Comparison of ENCODE assay signal across 16 mouse cellular contexts in genomic region chr7:115903931-115904797, GRCm38 (mm10).
A peak's percentile ranks its signal among the peaks of the same experiment; 100 is the strongest.
DNase-seq lines count a peak whose midpoint lies in the region; ATAC-seq and TF ChIP-seq lines count a peak whose summit lies in the region.
"Had no signal": no experiment of that assay in that cellular context is flagged by ENCODE, and none has a peak within 500 bp of the region (broad histone marks: within the 10 kb centered on the region; RNA-seq: fewer than 3 reads in every experiment).

No protein-coding gene starts in this region.

- no peak overlapping the region for H3K9ac ChIP-seq in limb, embryonic 11.5 days (ENCODE audit: low read length)
- no peak overlapping the region for H3K9ac ChIP-seq in liver, postnatal 0 days (replicated peaks)
- H3K9ac ChIP-seq in neural tube, embryonic 14.5 days (replicated peaks; ENCODE audit: low read depth, low read length) = no peak overlapping the region
- H3K9ac ChIP-seq: neural tube, embryonic 12.5 days had no signal

- no peak overlapping the region for H3K4me2 ChIP-seq in limb, embryonic 11.5 days (ENCODE audit: low read depth, severe bottlenecking)
- no peak overlapping the region for H3K4me2 ChIP-seq in liver, postnatal 0 days (ENCODE audit: low read depth, low read length)
- 0 out of 2 replicates have a peak overlapping the region, but pooled peaks have one; percentile 14 for H3K4me2 ChIP-seq in neural tube, embryonic 14.5 days (ENCODE audit: low read depth, low read length)

- H3K27me3 ChIP-seq in limb, embryonic 11.5 days (ENCODE audit: control insufficient read depth, insufficient read depth, low read length) = no peaks in the 10 kb centered on the region
- H3K27me3 ChIP-seq in limb, embryonic 10.5 days (ENCODE audit: low read depth, poor library complexity, severe bottlenecking) = peaks cover 47% of the 10 kb centered on the region
- no peaks in the 10 kb centered on the region for H3K27me3 ChIP-seq in liver, postnatal 0 days (ENCODE audit: insufficient read depth, low read length)
- no peaks in the 10 kb centered on the region for H3K27me3 ChIP-seq in neural tube, embryonic 14.5 days (ENCODE audit: control insufficient read depth, insufficient read depth, low read length)
- H3K27me3 ChIP-seq: neural tube, embryonic 12.5 days had no signal

- no peaks in the 10 kb centered on the region for H3K9me3 ChIP-seq in limb, embryonic 11.5 days (ENCODE audit: control insufficient read depth, low read length)
- H3K9me3 ChIP-seq in limb, embryonic 10.5 days (replicated peaks) = no peaks in the 10 kb centered on the region
- H3K9me3 ChIP-seq in liver, postnatal 0 days (ENCODE audit: low read length) = no peaks in the 10 kb centered on the region
- H3K9me3 ChIP-seq in neural tube, embryonic 14.5 days (ENCODE audit: control insufficient read depth, low read length) = no peaks in the 10 kb centered on the region
- H3K9me3 ChIP-seq: neural tube, embryonic 12.5 days had no signal

- TF ChIP-seq EP300 in liver, postnatal 0 days (IDR thresholded peaks at IDR 0.05; ENCODE audit: low read depth) = no peak

- no peaks in the 10 kb centered on the region for H3K36me3 ChIP-seq in limb, embryonic 11.5 days (ENCODE audit: control insufficient read depth, insufficient read depth, low read length)
- H3K36me3 ChIP-seq in limb, embryonic 10.5 days = no peaks in the 10 kb centered on the region
- H3K36me3 ChIP-seq in liver, postnatal 0 days (replicated peaks; ENCODE audit: insufficient read depth, low read length) = no peaks in the 10 kb centered on the region
- H3K36me3 ChIP-seq in neural tube, embryonic 14.5 days (ENCODE audit: control insufficient read depth, insufficient read depth, low read length) = no peaks in the 10 kb centered on the region
- H3K36me3 ChIP-seq: neural tube, embryonic 12.5 days had no signal

- 46% methylated on average over 5 of the region's 5 CpGs for WGBS in limb, embryonic 11.5 days
- 56% methylated on average over 5 of the region's 5 CpGs for WGBS in limb, embryonic 10.5 days
- WGBS in liver, postnatal 0 days (ENCODE audit: insufficient replicate concordance) = 45% methylated on average over 5 of the region's 5 CpGs
- 44% methylated on average over 5 of the region's 5 CpGs for WGBS in neural tube, embryonic 14.5 days

- peaks cover 4% of the 10 kb centered on the region; the same call in 1 of the 2 replicates for H3K4me1 ChIP-seq in limb, embryonic 11.5 days (ENCODE audit: control insufficient read depth, insufficient read depth, low read length)
- peaks cover 27% of the 10 kb centered on the region for H3K4me1 ChIP-seq in limb, embryonic 10.5 days
- H3K4me1 ChIP-seq in liver, postnatal 0 days (ENCODE audit: insufficient read depth) = no peaks in the 10 kb centered on the region
- H3K4me1 ChIP-seq in neural tube, embryonic 14.5 days (ENCODE audit: control insufficient read depth, insufficient read depth, low read length) = peaks cover 8% of the 10 kb centered on the region

- H3K27ac ChIP-seq in limb, embryonic 11.5 days (replicated peaks; ENCODE audit: low read depth, low read length) = no peak overlapping the region
- H3K27ac ChIP-seq in limb, embryonic 10.5 days = no peak overlapping the region
- H3K27ac ChIP-seq in liver, postnatal 0 days (ENCODE audit: low read depth) = no peak overlapping the region
- no peak overlapping the region for H3K27ac ChIP-seq in neural tube, embryonic 14.5 days (ENCODE audit: low read depth, low read length)
- H3K27ac ChIP-seq: neural tube, embryonic 12.5 days had no signal

- TF ChIP-seq CTCF in liver, postnatal 0 days (IDR thresholded peaks at IDR 0.05; ENCODE audit: low read depth) = no peak

- DNase-seq in limb, embryonic 11.5 days (ENCODE audit: low spot score) = peak; percentile 29
- no peak for DNase-seq in limb, embryonic 10.5 days (ENCODE audit: low spot score)
- DNase-seq in forelimb bud, embryonic 11.5 days (ENCODE audit: low read depth, low spot score) = peak; percentile 49
- no peak for DNase-seq in liver, postnatal 0 days
- DNase-seq in layer of hippocampus, adult 11-12 months (ENCODE audit: low spot score) = no peak
- no peak for DNase-seq in kidney, postnatal 14 days
- DNase-seq in urinary bladder, postnatal 25 days (ENCODE audit: low spot score) = no peak
- DNase-seq: adrenal gland, postnatal 36 days; B cell, adult 2 months; heart, postnatal 10 days; kidney, adult 11 months; kidney, postnatal 4 days; lung, adult 2 months; thymus, adult 2 months had no signal

- H3K4me3 ChIP-seq in limb, embryonic 11.5 days (ENCODE audit: low read depth, low read length) = no peak overlapping the region
- H3K4me3 ChIP-seq in limb, embryonic 10.5 days = no peak overlapping the region
- H3K4me3 ChIP-seq in liver, postnatal 0 days (ENCODE audit: low read depth, low read length) = no peak overlapping the region
- H3K4me3 ChIP-seq in neural tube, embryonic 14.5 days (ENCODE audit: low read depth, low read length) = no peak overlapping the region
- H3K4me3 ChIP-seq: neural tube, embryonic 12.5 days had no signal

- 0 out of 2 replicates have a peak, but pooled peaks have one; percentile 13 for ATAC-seq in limb, embryonic 11.5 days (ENCODE audit: insufficient number of reproducible peaks, low FRiP score, low TSS enrichment, low read depth)
- peak; percentile 19; the same call in 1 of the 2 replicates for ATAC-seq in liver, postnatal 0 days
- peak; percentile 51; the same call in 1 of the 2 replicates for ATAC-seq in neural tube, embryonic 14.5 days (ENCODE audit: low read depth)

Comparison
In these comparisons a context has a peak if more than half of its experiments do, and no peak if none do; other contexts are left out.
1. DNase-seq: peak in limb, embryonic 11.5 days (single experiment) and forelimb bud, embryonic 11.5 days (single experiment); none in limb, embryonic 10.5 days (single experiment), liver, postnatal 0 days (single experiment), layer of hippocampus, adult 11-12 months (single experiment), kidney, postnatal 14 days (single experiment) and urinary bladder, postnatal 25 days (single experiment).
2. Peak in every context shown above with its lines, with median percentiles within 50 percentile points of each other: ATAC-seq.